Mouse (Mus musculus): Measurements from ENCODE around the gene Pla2g6.

The Pla2g6 gene

GRCm38 (mm10) chr15:79350866-79351265 is 22.7 kb upstream of the Pla2g6 start:
- DNase-seq (ENCODE audit: low read depth, low spot score) = no peak

- DNase-seq (ENCODE audit: low read depth, low spot score) = no peak
These were observed 20.5 kb upstream of the Pla2g6 start for GRCm38 (mm10) chr15:79348651-79349050.

- DNase-seq (ENCODE audit: low read depth, low spot score) = peak; percentile 50
These were observed 19.8 kb upstream of the Pla2g6 start for GRCm38 (mm10) chr15:79347845-79348506.

- peak; percentile 89 for DNase-seq (ENCODE audit: low read depth, low spot score)
These were observed 19.1 kb upstream of the Pla2g6 start for GRCm38 (mm10) chr15:79347165-79347844.

GRCm38 (mm10) chr15:79346051-79346793 is 18.0 kb upstream of the Pla2g6 start, which contains the start of gene Maff:
Maff (plus strand) TSS chr15:79346621.
- DNase-seq (ENCODE audit: low read depth, low spot score) = no peak

- no peak for DNase-seq (ENCODE audit: low read depth, low spot score)
These were observed 16.4 kb upstream of the Pla2g6 start for GRCm38 (mm10) chr15:79344627-79345026.

- DNase-seq (ENCODE audit: low read depth, low spot score) = no peak
These were observed 14.6 kb upstream of the Pla2g6 start for GRCm38 (mm10) chr15:79342641-79343337.

GRCm38 (mm10) chr15:79338978-79339377 is 10.8 kb upstream of the Pla2g6 start:
- no peak for DNase-seq (ENCODE audit: low read depth, low spot score)

- DNase-seq (ENCODE audit: low read depth, low spot score) = no peak
These were observed 7.0 kb upstream of the Pla2g6 start for GRCm38 (mm10) chr15:79335061-79335655.

- no peak for DNase-seq (ENCODE audit: low read depth, low spot score)
These were observed 5.2 kb upstream of the Pla2g6 start for GRCm38 (mm10) chr15:79333409-79333808.

GRCm38 (mm10) chr15:79330521-79330920 is 2.3 kb upstream of the Pla2g6 start:
- no peak for DNase-seq (ENCODE audit: low read depth, low spot score)

- DNase-seq (ENCODE audit: low read depth, low spot score) = no peak
These were observed 1.8 kb upstream of the Pla2g6 start for GRCm38 (mm10) chr15:79329979-79330363.

- DNase-seq (ENCODE audit: low read depth, low spot score) = no peak
These were observed 1.3 kb upstream of the Pla2g6 start for GRCm38 (mm10) chr15:79329346-79329978.

GRCm38 (mm10) chr15:79328939-79329275 is 717 bp upstream of the Pla2g6 start:
- no peak for DNase-seq (ENCODE audit: low read depth, low spot score)

- DNase-seq (ENCODE audit: low read depth, low spot score) = peak; percentile 56
These were observed 924 bp downstream of the Pla2g6 start for GRCm38 (mm10) chr15:79326971-79327961.

- no peak for DNase-seq (ENCODE audit: low read depth, low spot score)
These were observed 1.9 kb downstream of the Pla2g6 start for GRCm38 (mm10) chr15:79326264-79326663.

GRCm38 (mm10) chr15:79325742-79326141 is 2.4 kb downstream of the Pla2g6 start:
- DNase-seq (ENCODE audit: low read depth, low spot score) = no peak

- no peak for DNase-seq (ENCODE audit: low read depth, low spot score)
These were observed 3.8 kb downstream of the Pla2g6 start for GRCm38 (mm10) chr15:79324373-79324772.

- DNase-seq (ENCODE audit: low read depth, low spot score) = no peak
These were observed 4.4 kb downstream of the Pla2g6 start for GRCm38 (mm10) chr15:79323791-79324155.
